Mouse (Mus musculus) adrenal gland, adult 8-10 months (tissue): ENCODE data around the gene Slc22a13. TPM values are rescaled to one million over a fixed set of nuclear protein-coding genes. Genes with fewer than 3 reads are reported as not detected.
A peak's percentile ranks its signal among the peaks of the same experiment; 100 is the strongest.

Source experiments
- DNase-seq: peaks from one replicate; pipeline ENCODE4 v3.0.0; 2022
- total RNA-seq, 4 experiments: library from RNA; stranded (reverse); gene quantifications; 2 replicates each; pipeline ENCODE4 v1.2.4; 2022

Slc22a13 gene
- total RNA-seq, 4 experiments from 2014 or later, result not detected

GRCm38 (mm10) chr9:119199151-119199861 lies 9.6 kb downstream of the Slc22a13 start:
- DNase-seq, result no peak

- no peak for DNase-seq
Measured at GRCm38 (mm10) chr9:119192202-119192990, 16.5 kb downstream of the Slc22a13 start.

GRCm38 (mm10) chr9:119181241-119181728 lies 27.6 kb downstream of the Slc22a13 start:
- no peak for DNase-seq

GRCm38 (mm10) chr9:119179292-119179691 lies 29.6 kb downstream of the Slc22a13 start:
- DNase-seq, result no peak

- DNase-seq, result no peak
Measured at GRCm38 (mm10) chr9:119167608-119168007, 41.3 kb downstream of the Slc22a13 start.

- DNase-seq, result no peak
Measured at GRCm38 (mm10) chr9:119165548-119165947, 43.4 kb downstream of the Slc22a13 start.

DNA sequence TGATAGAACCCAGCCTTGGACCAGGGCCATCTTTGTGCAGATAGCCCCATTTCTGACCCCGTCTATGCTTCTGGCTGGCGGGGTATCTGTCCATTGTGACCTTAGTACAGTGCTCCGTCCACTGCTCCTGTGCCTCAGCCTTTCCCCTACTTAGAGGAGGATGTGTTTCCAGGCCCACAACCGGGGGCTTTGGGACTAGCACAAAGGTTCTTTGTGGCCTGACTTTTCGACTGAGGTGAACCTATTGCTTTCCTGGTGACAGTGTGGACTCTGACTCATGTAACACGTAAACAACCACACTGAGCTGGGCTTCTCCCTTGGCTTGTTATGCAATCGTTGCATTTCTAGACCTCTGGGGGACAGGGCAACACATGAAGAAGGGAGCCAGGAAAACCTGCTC lies 44.2 kb downstream of the Slc22a13 start:
- no peak for DNase-seq

DNA sequence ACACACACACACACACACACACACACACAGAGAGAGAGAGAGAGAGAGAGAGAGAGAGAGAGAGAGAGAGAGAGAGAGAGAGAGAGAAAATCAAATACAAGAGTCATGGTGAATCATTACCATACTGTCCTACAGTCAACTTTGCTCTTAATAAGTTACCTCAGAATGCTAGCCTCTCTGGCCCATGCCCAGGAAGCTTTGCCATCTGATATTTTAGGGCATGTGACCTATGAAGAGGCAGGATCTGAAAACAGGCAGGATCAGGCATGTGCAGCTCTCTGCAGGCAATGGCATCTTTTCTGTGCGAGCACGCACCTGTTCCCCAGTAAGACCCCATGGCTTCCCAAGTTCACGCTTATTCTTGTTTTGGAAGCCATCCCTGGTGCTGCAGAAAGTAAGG lies 48.2 kb downstream of the Slc22a13 start:
- no peak for DNase-seq

DNA sequence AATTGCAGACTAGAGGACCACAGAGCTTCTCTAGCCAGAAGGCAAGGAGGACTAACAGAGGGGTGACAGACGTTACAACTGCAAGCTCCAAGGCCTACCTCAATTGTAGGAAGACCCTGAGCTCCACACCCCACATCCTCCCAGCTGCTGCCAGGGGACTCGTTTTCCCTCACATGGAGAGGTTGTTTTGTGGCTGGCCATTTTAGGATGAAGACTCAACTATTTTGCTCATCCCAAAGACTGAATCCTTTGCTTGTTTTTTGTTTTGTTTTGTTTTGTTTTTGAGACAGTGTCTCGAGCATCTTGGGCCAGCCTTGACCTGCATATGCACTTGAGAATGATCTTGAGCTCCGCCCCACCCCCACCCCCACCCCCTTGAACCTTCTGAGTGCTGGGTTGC lies 50.0 kb downstream of the Slc22a13 start, which contains the start of gene Gm47289:
Gene Gm47289 (plus strand): TSS at position 301 of the 400 bp plus-strand sequence.
- no peak for DNase-seq

- peak; percentile 55 for DNase-seq
Measured at GRCm38 (mm10) chr9:119156278-119157201, 52.4 kb downstream of the Slc22a13 start, which contains the start of gene Acaa1b. Gene Acaa1b (minus strand): TSS chr9:119157093.

GRCm38 (mm10) chr9:119155826-119156225 lies 53.1 kb downstream of the Slc22a13 start:
- DNase-seq, result no peak

DNA sequence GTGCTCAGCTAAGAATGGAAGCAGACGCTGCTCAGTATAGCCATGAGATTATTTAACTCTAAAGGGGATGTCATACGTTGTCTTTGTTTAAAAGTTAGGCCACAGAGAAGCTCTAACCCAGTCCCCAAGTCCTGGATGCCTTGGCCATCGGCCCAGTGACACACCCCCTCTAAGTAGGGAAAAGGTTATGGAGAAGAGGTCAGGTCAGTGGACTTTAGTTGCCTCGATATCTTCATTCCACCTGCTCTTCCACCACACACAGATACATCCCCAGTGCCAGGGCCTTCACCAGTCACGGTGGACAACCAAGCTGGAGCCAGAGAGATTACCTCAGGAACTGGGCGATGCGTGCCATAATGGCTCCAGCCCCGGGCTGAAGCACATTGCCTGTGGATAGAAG lies 53.5 kb downstream of the Slc22a13 start:
- DNase-seq, result no peak

DNA sequence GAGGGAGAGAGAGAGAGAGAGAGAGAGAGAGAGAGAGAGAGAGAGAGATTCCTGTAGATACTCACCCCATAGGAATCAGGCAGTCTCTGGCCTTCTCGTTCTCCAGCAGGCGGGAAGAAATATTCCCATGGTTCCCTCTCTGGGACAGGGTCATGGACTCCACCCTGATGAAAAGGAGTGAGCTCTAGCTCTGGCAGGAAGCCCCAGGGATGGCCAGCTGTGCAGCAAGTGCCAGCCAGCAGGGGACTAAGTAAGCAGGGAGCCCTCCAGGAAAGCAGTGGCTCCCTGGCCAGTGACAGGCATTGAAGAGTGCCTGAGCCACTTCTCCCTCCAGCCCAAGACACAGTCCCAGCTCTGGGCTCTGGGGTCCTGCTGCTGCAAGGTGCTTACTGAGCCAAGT lies 57.1 kb downstream of the Slc22a13 start:
- DNase-seq, result no peak

GRCm38 (mm10) chr9:119149601-119150000 lies 59.3 kb downstream of the Slc22a13 start:
- DNase-seq, result no peak

- no peak for DNase-seq
Measured at GRCm38 (mm10) chr9:119146098-119146770, 62.7 kb downstream of the Slc22a13 start.

DNA sequence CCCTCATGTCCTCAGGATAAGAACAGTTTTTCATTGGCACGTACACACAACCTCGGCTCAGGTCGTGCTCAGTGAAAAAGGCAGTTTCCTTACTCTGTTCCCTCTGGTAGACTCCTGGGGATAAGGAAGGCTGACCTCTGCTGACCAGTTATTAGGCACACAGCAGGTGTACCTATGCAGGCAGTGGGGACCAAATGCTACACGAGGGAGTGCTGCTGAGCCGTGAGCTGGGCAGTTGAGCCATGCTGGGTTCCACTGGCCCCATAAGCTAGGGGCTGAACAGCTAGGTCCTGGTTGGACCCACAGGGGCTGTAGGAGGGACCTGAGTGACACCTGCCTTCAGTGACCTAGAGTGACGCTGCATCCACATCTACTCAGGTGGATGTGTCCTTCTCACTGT lies 63.3 kb downstream of the Slc22a13 start:
- no peak for DNase-seq

GRCm38 (mm10) chr9:119145137-119145536 lies 63.8 kb downstream of the Slc22a13 start:
- DNase-seq, result no peak

DNA sequence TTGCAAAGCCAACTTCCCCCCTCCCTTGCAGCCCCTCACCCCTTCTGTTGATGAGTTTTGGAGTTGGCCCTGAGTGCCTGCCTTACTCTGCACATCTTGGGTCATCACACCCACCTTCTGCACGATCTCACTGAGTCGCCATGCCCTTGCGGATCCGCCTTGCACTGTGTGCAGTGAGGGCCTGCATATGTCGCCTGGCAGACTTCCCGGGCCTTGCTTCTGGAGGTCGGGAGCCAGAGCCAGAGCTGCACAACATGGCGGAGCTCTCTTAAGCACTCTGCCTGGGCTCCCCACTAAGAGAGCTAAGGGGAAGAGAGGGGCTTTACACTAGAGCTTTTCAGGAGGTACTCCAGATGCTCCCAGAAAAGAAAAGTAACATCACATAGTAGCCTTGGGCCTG lies 64.2 kb downstream of the Slc22a13 start:
- DNase-seq, result no peak

- no peak for DNase-seq
Measured at GRCm38 (mm10) chr9:119143372-119143771, 65.5 kb downstream of the Slc22a13 start.
